Mouse (Mus musculus) forebrain, postnatal 0 days (tissue): ENCODE measurements around the gene Uaca. TPM values are rescaled to one million over a fixed set of nuclear protein-coding genes. Genes with fewer than 3 reads are reported as not detected.

ENCODE experiments used
- ATAC-seq: fragments of 200-750 bp; cut with Nextera tagmentation; 2 replicates; pipeline ENCODE4 v1.8.0; 2017; ENCODE audit warnings: mild to moderate bottlenecking, moderate library complexity
- DNase-seq: peaks from one replicate; pipeline ENCODE4 v3.0.0-alpha.2; 2015
- H3K27ac ChIP-seq: fragments of 300-500 bp; sonication (generic); 2 replicates; pipeline ENCODE4 v1.5.1; 2014; ENCODE audit warnings: low read depth, mild to moderate bottlenecking, antibody characterized with exemption, low read length, moderate library complexity, mixed read lengths
- H3K27me3 ChIP-seq: fragments of 300-500 bp; sonication (generic); 2 replicates; pipeline ENCODE4 v1.6.1; 2014; ENCODE audit warnings: mild to moderate bottlenecking, low read length, mixed read lengths; ENCODE audit not compliant: insufficient read depth
- H3K36me3 ChIP-seq: fragments of 300-500 bp; sonication (generic); 2 replicates; pipeline ENCODE4 v1.6.1; 2014; ENCODE audit warnings: mild to moderate bottlenecking, moderate library complexity; ENCODE audit not compliant: insufficient read depth
- H3K4me1 ChIP-seq: fragments of 300-500 bp; sonication (generic); 2 replicates; pipeline ENCODE4 v1.6.1; 2014; ENCODE audit warnings: antibody characterized with exemption; ENCODE audit not compliant: insufficient read depth
- H3K4me2 ChIP-seq: fragments of 300-500 bp; sonication (generic); 2 replicates; pipeline ENCODE4 v1.6.1; 2014; ENCODE audit warnings: low read depth, mild to moderate bottlenecking, moderate library complexity
- H3K4me3 ChIP-seq: fragments of 300-500 bp; sonication (generic); 2 replicates; pipeline ENCODE4 v1.5.1; 2014; ENCODE audit warnings: low read depth, low read length, mixed read lengths
- H3K9ac ChIP-seq: fragments of 300-500 bp; sonication (generic); 2 replicates; pipeline ENCODE4 v1.6.1; 2014; ENCODE audit warnings: mild to moderate bottlenecking
- H3K9me3 ChIP-seq: fragments of 300-500 bp; sonication (generic); 2 replicates; pipeline ENCODE4 v1.6.1; 2016; ENCODE audit warnings: low read length
- CTCF ChIP-seq: sonication (generic); IDR thresholded peaks from 2 replicates; pipeline ENCODE4 v1.5.1; 2016; ENCODE audit warnings: antibody characterized with exemption, control low read depth, low read depth
- WGBS: fragments of 180-500 bp; shearing (Covaris S2); extraction: QIAGEN DNeasy Blood & Tissue Kit; methylation state at CpG from one replicate; pipeline ENCODE4 v1.1.7; 2014; 5-methylcytosine and 5-hydroxymethylcytosine counted together
- polyA plus RNA-seq: library from polyadenylated mRNA; unstranded; fragments of >200 nt; fragmentation: Nextera tagmentation; extraction: Ambion mirVana; gene quantifications from 2 replicates; pipeline ENCODE4 v1.2.1, GENCODE M21; 2015
- total RNA-seq: library from RNA; depleted of rRNA; stranded (reverse); fragments of >200 nt; gene quantifications from 2 replicates; pipeline ENCODE4 v1.2.3, GENCODE M21; 2014

Uaca gene
- total and polyA plus RNA-seq, 2 experiments from 2014 or later = 8.9 to 10.2 TPM

DNA sequence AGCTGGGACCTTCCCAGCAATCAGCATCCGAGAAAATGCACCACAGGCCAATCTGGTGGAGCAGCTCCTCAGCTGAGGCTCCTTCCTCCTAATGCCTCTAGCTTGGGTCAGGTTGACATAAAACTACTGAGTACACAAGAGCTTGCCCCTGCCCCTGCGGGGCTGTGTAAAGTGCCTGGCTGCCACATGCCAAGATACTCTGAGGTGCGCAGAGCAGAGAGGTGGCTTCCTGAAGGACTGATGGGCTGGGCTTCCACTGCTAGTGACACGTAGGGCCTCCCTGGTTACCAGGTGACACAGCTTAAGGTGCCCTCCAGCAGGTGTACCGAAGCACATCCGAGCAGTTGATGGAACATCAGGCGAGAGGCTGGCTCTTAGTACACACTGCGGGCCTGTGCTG is 37.9 kb downstream of the Uaca start:
- Histone ChIP-seq H3K9me3 (no peaks in the 10 kb centered on the region), H3K27ac (no peak overlapping the region), H3K4me2 (no peak overlapping the region), H3K9ac (no peak overlapping the region), H3K36me3 (no peaks in the 10 kb centered on the region), H3K4me3 (no peak overlapping the region), H3K4me1 (peaks cover 2% of the 10 kb centered on the region; the same call in 1 of the 2 replicates), H3K27me3 (no peaks in the 10 kb centered on the region)
- DNase-seq (no peak), ATAC-seq (no peak)
- no peak for TF ChIP-seq CTCF
- 94% methylated on average over 8 of the region's 8 CpGs for whole genome bisulfite sequencing

DNA sequence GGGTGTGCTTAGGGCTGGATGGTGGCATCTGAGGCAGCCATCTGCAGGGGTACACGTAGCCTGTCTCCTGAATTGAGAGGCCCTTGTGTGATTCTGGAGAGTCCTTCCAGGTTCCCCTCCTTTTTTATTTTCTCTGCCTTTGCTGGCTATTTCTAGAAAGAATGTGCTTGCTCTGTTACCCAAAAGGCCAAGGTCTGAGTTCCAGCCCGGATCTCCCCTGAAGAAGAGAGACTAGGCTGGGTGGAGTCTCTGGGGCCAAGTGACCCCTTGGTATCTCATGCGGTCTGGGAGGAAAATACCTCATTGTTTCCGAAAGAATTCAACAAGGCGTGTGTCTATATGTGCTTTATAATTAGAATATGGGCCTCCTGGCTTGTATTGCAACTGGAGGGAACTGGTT is 41.8 kb downstream of the Uaca start:
- ATAC-seq = no peak
- Histone ChIP-seq H3K27ac (no peak overlapping the region), H3K9me3 (no peaks in the 10 kb centered on the region), H3K4me3 (no peak overlapping the region), H3K9ac (no peak overlapping the region), H3K36me3 (no peaks in the 10 kb centered on the region), H3K4me2 (no peak overlapping the region), H3K4me1 (peaks cover 11% of the 10 kb centered on the region), H3K27me3 (no peaks in the 10 kb centered on the region)
- no peak for TF ChIP-seq CTCF
- 67% methylated on average over 5 of the region's 5 CpGs for whole genome bisulfite sequencing
- no peak for DNase-seq

DNA sequence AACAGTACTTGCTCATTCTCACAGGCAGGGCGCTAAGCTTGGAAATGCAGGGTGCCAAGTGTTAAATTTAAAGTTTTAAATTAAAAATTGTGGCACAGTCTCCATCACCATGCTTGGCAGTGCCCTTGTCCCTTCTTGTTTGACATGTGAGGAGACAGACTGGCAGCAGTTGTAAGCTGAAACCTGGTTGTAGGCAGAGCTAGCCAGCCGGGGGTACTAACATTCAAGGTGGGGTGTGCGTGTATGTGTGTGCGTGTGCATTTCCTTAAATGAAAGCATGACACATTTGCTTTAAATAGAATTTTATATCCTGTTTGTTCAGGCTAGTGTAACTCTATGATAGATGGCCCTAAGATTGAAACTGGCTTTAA is 42.7 kb downstream of the Uaca start:
- Histone ChIP-seq H3K27ac (0 out of 2 replicates have a peak overlapping the region, but pooled peaks have one; percentile 57), H3K4me3 (no peak overlapping the region), H3K9ac (no peak overlapping the region), H3K36me3 (no peaks in the 10 kb centered on the region), H3K4me1 (peaks cover 11% of the 10 kb centered on the region), H3K4me2 (peak overlapping the region; percentile 45; the same call in 1 of the 2 replicates), H3K27me3 (no peaks in the 10 kb centered on the region), H3K9me3 (no peaks in the 10 kb centered on the region)
- 30% methylated on average over 4 of the region's 4 CpGs for WGBS
- ATAC-seq (peak; percentile 63), DNase-seq (peak; percentile 56)
- TF ChIP-seq CTCF = 0 out of 2 replicates have a peak, but pooled peaks have one; percentile 6

DNA sequence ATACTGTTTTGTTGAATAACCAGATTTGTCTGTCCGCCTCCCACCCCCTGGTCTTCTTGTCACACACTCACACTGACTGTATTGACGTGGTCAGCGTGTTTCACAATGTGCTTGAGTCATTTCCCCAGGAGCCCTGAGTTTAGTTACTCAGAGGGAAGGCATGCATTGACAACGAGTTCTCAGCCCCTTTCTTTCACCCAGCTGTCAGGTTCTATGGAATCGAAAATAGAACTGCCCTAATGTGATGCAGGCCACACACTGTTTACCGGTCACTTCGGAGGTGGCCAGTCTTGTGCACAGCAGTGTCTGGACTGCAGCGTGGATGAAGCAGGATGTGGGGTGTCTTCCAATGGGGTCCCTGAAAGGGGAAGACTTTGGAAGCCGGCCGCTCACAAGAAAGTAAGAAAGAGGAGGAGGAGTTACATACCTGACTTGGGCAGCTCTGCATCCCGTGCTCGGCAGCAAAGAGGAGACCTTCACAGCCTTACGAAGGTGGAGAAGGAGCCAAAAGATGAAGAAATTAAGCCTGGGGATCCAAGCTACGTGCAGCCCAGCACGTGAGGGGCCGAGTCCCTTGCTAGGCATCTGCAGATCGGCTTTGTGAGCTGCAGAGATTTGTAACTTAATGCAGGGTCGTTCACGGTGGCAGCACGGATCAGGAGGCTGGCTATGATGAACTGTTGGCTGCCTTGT is 43.3 kb downstream of the Uaca start:
- Histone ChIP-seq H3K9me3 (no peaks in the 10 kb centered on the region), H3K4me1 (peaks cover 11% of the 10 kb centered on the region), H3K27me3 (no peaks in the 10 kb centered on the region), H3K4me2 (peak overlapping the region; percentile 45), H3K9ac (peak overlapping the region; percentile 31; the same call in 1 of the 2 replicates), H3K27ac (peak overlapping the region; percentile 57; the same call in 1 of the 2 replicates), H3K4me3 (peak overlapping the region; percentile 11), H3K36me3 (no peaks in the 10 kb centered on the region)
- 0 out of 2 replicates have a peak, but pooled peaks have one; percentile 3 for ATAC-seq
- no peak for DNase-seq
- 3% methylated on average over 20 of the region's 20 CpGs for WGBS
- no peak for TF ChIP-seq CTCF

DNA sequence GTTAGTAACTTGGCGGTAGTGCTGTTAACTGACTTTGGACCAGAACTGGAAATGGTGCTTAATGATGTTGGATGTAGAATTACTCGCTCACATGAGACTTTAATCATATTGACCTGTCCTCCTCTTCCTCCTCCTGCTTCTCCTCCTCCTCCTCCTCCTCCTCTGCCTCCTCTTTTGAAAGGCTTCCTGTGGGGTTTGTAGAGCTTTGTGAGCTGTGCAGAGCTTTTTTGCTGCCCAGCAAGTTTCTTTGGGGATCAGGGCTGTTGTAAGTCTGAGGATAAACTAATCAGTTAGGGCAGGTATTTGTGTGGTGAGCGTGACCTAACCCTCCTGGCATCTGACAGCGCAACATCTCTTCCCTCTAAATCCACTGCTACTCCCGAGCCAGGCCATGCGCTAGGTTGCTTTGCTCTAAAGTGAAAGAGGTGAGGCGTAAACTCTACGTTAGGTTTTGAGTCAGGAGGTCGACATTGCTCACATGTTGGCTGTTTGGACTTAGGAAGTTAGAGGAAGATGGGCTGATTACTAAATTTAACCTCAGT is 44.1 kb downstream of the Uaca start:
- WGBS = 29% methylated on average over 9 of the region's 9 CpGs

DNA sequence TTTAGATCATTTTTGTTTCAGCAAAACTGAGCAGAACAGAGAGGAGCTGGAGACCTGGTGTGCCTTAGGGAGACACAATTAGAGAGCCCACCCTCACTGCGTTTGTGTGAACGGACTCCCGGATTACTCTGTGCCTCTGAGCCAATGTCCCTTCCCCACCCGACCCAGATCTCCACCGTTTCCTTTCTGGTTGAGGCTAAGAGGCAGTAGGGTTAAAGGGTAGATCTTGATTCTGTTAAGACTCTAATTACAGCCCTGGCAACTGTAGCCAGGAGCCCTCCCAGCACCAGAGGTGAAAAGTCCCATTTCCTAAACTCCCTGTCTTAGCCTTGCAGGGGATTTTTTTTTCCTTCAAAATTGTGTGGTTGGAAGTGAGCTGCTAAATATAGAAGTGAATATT is 47.1 kb downstream of the Uaca start:
- Histone ChIP-seq H3K27me3 (no peaks in the 10 kb centered on the region), H3K4me1 (peaks cover 11% of the 10 kb centered on the region), H3K36me3 (no peaks in the 10 kb centered on the region), H3K9ac (no peak overlapping the region), H3K27ac (no peak overlapping the region), H3K4me3 (no peak overlapping the region), H3K9me3 (no peaks in the 10 kb centered on the region), H3K4me2 (no peak overlapping the region)
- ATAC-seq (no peak), DNase-seq (no peak)
- WGBS = 17% methylated on average over 5 of the region's 5 CpGs
- TF ChIP-seq CTCF = no peak

More for the DNA sequence above, 44.1 kb downstream of the Uaca start:
- Histone ChIP-seq H3K36me3 (no peaks in the 10 kb centered on the region), H3K9ac (no peak overlapping the region), H3K9me3 (no peaks in the 10 kb centered on the region), H3K4me1 (peaks cover 11% of the 10 kb centered on the region), H3K27ac (no peak overlapping the region), H3K27me3 (no peaks in the 10 kb centered on the region), H3K4me2 (peak overlapping the region; percentile 45; the same call in 1 of the 2 replicates), H3K4me3 (no peak overlapping the region)
- TF ChIP-seq CTCF = no peak
- no peak for ATAC-seq
- no peak for DNase-seq

DNA sequence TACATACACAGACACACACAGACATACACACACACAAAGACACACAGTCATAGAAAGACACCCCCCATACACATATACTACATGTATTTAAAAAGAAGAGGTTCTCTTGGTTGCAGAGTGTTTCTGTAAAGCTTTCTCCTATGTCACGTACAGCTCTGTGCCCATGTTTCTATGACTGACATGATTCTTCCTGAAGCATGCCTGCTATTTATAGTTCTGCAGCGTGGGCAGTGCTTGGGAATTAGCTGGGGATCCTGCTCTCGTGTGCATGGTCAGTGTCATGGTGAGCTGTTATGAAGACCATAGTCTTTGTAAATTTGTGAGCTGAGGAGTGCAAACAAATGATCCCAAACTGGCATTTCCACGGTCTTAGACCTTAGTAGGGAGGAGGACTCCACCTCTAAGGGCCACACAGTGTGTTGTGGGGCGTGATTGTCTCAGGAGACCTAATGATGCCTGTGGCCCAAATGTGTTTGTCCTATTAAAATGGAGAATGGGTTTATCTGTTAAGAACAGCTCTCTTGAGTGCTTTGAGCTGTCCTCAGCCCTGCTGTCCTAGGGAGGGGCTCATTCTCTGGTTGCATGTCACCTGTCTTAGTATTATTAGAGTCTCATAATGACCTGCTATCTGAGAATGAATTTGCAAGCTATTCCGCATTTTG is 49.2 kb downstream of the Uaca start:
- no peak overlapping the region for H3K27ac ChIP-seq
- ATAC-seq (no peak), DNase-seq (no peak)
- no peaks in the 10 kb centered on the region for H3K9me3 ChIP-seq
- H3K27me3 ChIP-seq = no peaks in the 10 kb centered on the region
- H3K4me2 ChIP-seq = no peak overlapping the region
- no peak overlapping the region for H3K4me3 ChIP-seq
- H3K9ac ChIP-seq = no peak overlapping the region
- no peak for TF ChIP-seq CTCF
- 79% methylated on average over 6 of the region's 6 CpGs for WGBS
- no peaks in the 10 kb centered on the region for H3K36me3 ChIP-seq
- no peaks in the 10 kb centered on the region for H3K4me1 ChIP-seq
